Mouse (Mus musculus): ENCODE data around the gene Tssc4.

DNA sequence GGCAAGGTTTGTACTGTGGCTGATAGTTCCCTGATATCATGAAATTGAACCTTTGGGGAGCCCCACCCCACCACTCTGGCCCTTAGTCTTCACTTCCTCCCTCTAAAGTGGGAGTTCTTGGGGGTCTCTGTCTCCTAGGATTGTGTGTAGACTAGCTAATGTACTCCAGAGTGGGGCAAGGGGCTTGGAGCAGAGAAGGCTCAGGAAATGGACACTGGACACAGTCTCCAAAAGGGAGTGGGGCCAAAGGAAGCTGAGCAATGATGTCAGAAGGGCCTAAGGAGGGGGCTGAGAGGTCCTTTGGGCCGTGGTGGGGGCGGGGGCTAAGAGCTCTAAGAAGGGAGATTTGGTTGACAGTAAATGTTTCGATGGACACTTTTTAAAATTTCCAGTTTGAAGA lies 14.0 kb upstream of the Tssc4 start:
- TF ChIP-seq POLR2A (IDR thresholded peaks at IDR 0.05; ENCODE audit: insufficient read depth, low read length) (no peak), CTCF (IDR thresholded peaks at IDR 0.05; ENCODE audit: low read depth, low read length) (no peak), EP300 (IDR thresholded peaks at IDR 0.05; ENCODE audit: insufficient read depth, low read depth, low read length) (no peak)

Measured in ES-Bruce4 (cell line).